Comparison of ENCODE assay signal across 19 mouse cellular contexts in the genomic region with DNA sequence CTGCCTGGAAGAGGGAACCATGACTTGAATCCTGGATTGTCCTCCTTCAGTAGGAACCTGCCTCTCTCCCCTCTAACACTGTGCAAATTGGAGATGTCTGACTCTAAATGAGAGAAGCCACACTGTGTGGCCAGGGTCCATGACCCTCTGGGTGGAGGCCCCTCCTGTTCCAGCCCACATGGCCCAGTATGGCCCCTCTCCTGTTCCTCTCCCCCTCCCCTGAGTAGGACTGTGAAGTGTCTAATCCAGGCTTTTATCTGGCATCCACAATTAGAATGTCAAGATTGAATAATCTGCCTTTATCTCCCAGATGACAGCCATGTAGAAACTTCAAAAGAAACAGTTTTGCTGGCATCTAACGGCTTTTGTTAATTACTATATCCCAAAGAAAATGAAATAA.
DNase-seq lines count a peak whose midpoint lies in the region; ATAC-seq and TF ChIP-seq lines count a peak whose summit lies in the region.
"Had no signal": no experiment of that assay in that cellular context is flagged by ENCODE, and none has a peak within 500 bp of the region (broad histone marks: within the 10 kb centered on the region; RNA-seq: fewer than 3 reads in every experiment).

No protein-coding gene starts in this region.

- H3K4me3 ChIP-seq in forebrain, embryonic 10.5 days, result no peak overlapping the region
- no peak overlapping the region for H3K4me3 ChIP-seq in forebrain, embryonic 11.5 days (ENCODE audit: low read depth, low read length)
- no peak overlapping the region for H3K4me3 ChIP-seq in forebrain, embryonic 15.5 days
- no peak overlapping the region for H3K4me3 ChIP-seq in midbrain, embryonic 11.5 days (ENCODE audit: low read depth, low read length)
- no peak overlapping the region for H3K4me3 ChIP-seq in midbrain, postnatal 0 days (ENCODE audit: low read depth, low read length)
- no peak overlapping the region for H3K4me3 ChIP-seq in heart, embryonic 10.5 days
- H3K4me3 ChIP-seq: heart, adult 2 months had no signal

- H3K27me3 ChIP-seq in forebrain, embryonic 10.5 days (ENCODE audit: poor library complexity, severe bottlenecking), result 0 out of 2 replicates have a peak, but pooled peaks cover 11% of the 10 kb centered on the region
- H3K27me3 ChIP-seq in forebrain, embryonic 11.5 days (ENCODE audit: control insufficient read depth, insufficient read depth, low read length), result no peaks in the 10 kb centered on the region
- no peaks in the 10 kb centered on the region for H3K27me3 ChIP-seq in forebrain, embryonic 15.5 days
- H3K27me3 ChIP-seq in midbrain, embryonic 11.5 days (ENCODE audit: control insufficient read depth, insufficient read depth, low read length), result no peaks in the 10 kb centered on the region
- H3K27me3 ChIP-seq in midbrain, postnatal 0 days (ENCODE audit: insufficient read depth, low read length), result no peaks in the 10 kb centered on the region
- H3K27me3 ChIP-seq in heart, embryonic 10.5 days (ENCODE audit: insufficient read depth, poor library complexity, severe bottlenecking), result peaks cover 31% of the 10 kb centered on the region

- WGBS in forebrain, embryonic 10.5 days, result 84% methylated on average over 1 of the region's 1 CpGs
- 71% methylated on average over 1 of the region's 1 CpGs for WGBS in forebrain, embryonic 11.5 days
- WGBS in forebrain, embryonic 15.5 days, result 42% methylated on average over 1 of the region's 1 CpGs
- 23% methylated on average over 1 of the region's 1 CpGs for WGBS in midbrain, embryonic 11.5 days
- WGBS in midbrain, postnatal 0 days, result 35% methylated on average over 1 of the region's 1 CpGs
- WGBS in heart, embryonic 10.5 days, result 61% methylated on average over 1 of the region's 1 CpGs

- peak overlapping the region; percentile 54; the same call in 1 of the 2 replicates for H3K27ac ChIP-seq in forebrain, embryonic 10.5 days
- no peak overlapping the region for H3K27ac ChIP-seq in forebrain, embryonic 11.5 days (ENCODE audit: low read depth, low read length)
- peak overlapping the region; percentile 47 for H3K27ac ChIP-seq in forebrain, embryonic 15.5 days (replicated peaks)
- no peak overlapping the region for H3K27ac ChIP-seq in midbrain, embryonic 11.5 days (ENCODE audit: low read depth, low read length)
- H3K27ac ChIP-seq in midbrain, postnatal 0 days (ENCODE audit: low read depth, low read length), result 0 out of 2 replicates have a peak overlapping the region, but pooled peaks have one; percentile 26
- H3K27ac ChIP-seq in heart, embryonic 10.5 days, result no peak overlapping the region
- H3K27ac ChIP-seq: heart, adult 2 months; kidney, postnatal 0 days; liver, embryonic 14.5 days had no signal

- DNase-seq in forebrain, embryonic 10.5 days (ENCODE audit: extremely low spot score, low spot score), result no peak
- DNase-seq in forebrain, embryonic 11.5 days (ENCODE audit: low spot score), result no peak
- peak; percentile 85 for DNase-seq in midbrain, embryonic 11.5 days (ENCODE audit: low spot score, missing footprints)
- DNase-seq in midbrain, postnatal 0 days (ENCODE audit: low spot score), result no peak
- DNase-seq in c-Kit-positive CD71-positive TER-119-positive erythroid progenitor cells, embryonic 14.5 days (ENCODE audit: low spot score), result no peak
- DNase-seq in heart, embryonic 10.5 days (ENCODE audit: low spot score), result no peak
- DNase-seq: adrenal gland, postnatal 14 days; cerebellum, adult 9-10 months; gastrocnemius, postnatal 36 days; heart, adult 2 months; heart, postnatal 36 days; kidney, adult 2 months; layer of hippocampus, adult 9-11 months; lung, embryonic 14.5 days; right cerebral cortex, postnatal 14 days; thymus, postnatal 36 days had no signal

- ATAC-seq in forebrain, embryonic 11.5 days (replicated peaks; ENCODE audit: low FRiP score), result no peak
- 0 out of 2 replicates have a peak, but pooled peaks have one; percentile 9 for ATAC-seq in forebrain, embryonic 15.5 days (replicated peaks)
- peak; percentile 69 for ATAC-seq in midbrain, embryonic 11.5 days (ENCODE audit: low FRiP score)
- ATAC-seq in midbrain, postnatal 0 days (ENCODE audit: low FRiP score), result 0 out of 2 replicates have a peak, but pooled peaks have one; percentile 16

- no peak for TF ChIP-seq CTCF in midbrain, postnatal 0 days (IDR thresholded peaks at IDR 0.05)

- peaks cover 79% of the 10 kb centered on the region for H3K4me1 ChIP-seq in forebrain, embryonic 10.5 days
- H3K4me1 ChIP-seq in forebrain, embryonic 11.5 days (replicated peaks; ENCODE audit: control insufficient read depth, insufficient read depth, low read length), result peaks cover 9% of the 10 kb centered on the region; the same call in 1 of the 2 replicates
- peaks cover 68% of the 10 kb centered on the region for H3K4me1 ChIP-seq in forebrain, embryonic 15.5 days
- H3K4me1 ChIP-seq in midbrain, embryonic 11.5 days (ENCODE audit: control insufficient read depth, insufficient read depth, low read length), result peaks cover 44% of the 10 kb centered on the region
- peaks cover 11% of the 10 kb centered on the region; the same call in 1 of the 2 replicates for H3K4me1 ChIP-seq in midbrain, postnatal 0 days (ENCODE audit: insufficient read depth, low read length)
- H3K4me1 ChIP-seq in heart, embryonic 10.5 days, result peaks cover 50% of the 10 kb centered on the region

- H3K9me3 ChIP-seq in forebrain, embryonic 10.5 days, result no peaks in the 10 kb centered on the region
- no peaks in the 10 kb centered on the region for H3K9me3 ChIP-seq in forebrain, embryonic 11.5 days (ENCODE audit: control insufficient read depth, low read length)
- H3K9me3 ChIP-seq in forebrain, embryonic 15.5 days, result no peaks in the 10 kb centered on the region
- no peaks in the 10 kb centered on the region for H3K9me3 ChIP-seq in midbrain, embryonic 11.5 days (ENCODE audit: control insufficient read depth, low read length)
- H3K9me3 ChIP-seq in midbrain, postnatal 0 days (ENCODE audit: low read length), result no peaks in the 10 kb centered on the region
- H3K9me3 ChIP-seq in heart, embryonic 10.5 days, result no peaks in the 10 kb centered on the region

- no peak overlapping the region for H3K9ac ChIP-seq in forebrain, embryonic 11.5 days (ENCODE audit: low read length)
- no peak overlapping the region for H3K9ac ChIP-seq in forebrain, embryonic 15.5 days (replicated peaks)
- H3K9ac ChIP-seq in midbrain, embryonic 11.5 days (ENCODE audit: low read length), result no peak overlapping the region
- no peak overlapping the region for H3K9ac ChIP-seq in midbrain, postnatal 0 days (replicated peaks; ENCODE audit: low read length, poor library complexity, severe bottlenecking)
- H3K9ac ChIP-seq: liver, embryonic 14.5 days; lung, embryonic 14.5 days had no signal

- H3K4me2 ChIP-seq in forebrain, embryonic 11.5 days (ENCODE audit: low read depth, low read length, severe bottlenecking), result no peak overlapping the region
- H3K4me2 ChIP-seq in forebrain, embryonic 15.5 days (replicated peaks), result no peak overlapping the region
- H3K4me2 ChIP-seq in midbrain, embryonic 11.5 days, result no peak overlapping the region
- H3K4me2 ChIP-seq in midbrain, postnatal 0 days (ENCODE audit: low read depth, low read length, poor library complexity, severe bottlenecking), result no peak overlapping the region
- H3K4me2 ChIP-seq: lung, embryonic 14.5 days had no signal

- no peaks in the 10 kb centered on the region for H3K36me3 ChIP-seq in forebrain, embryonic 10.5 days (replicated peaks)
- H3K36me3 ChIP-seq in forebrain, embryonic 11.5 days (ENCODE audit: control insufficient read depth, insufficient read depth, low read length), result no peaks in the 10 kb centered on the region
- H3K36me3 ChIP-seq in forebrain, embryonic 15.5 days, result no peaks in the 10 kb centered on the region
- H3K36me3 ChIP-seq in midbrain, embryonic 11.5 days (ENCODE audit: control insufficient read depth, insufficient read depth, low read length), result no peaks in the 10 kb centered on the region
- H3K36me3 ChIP-seq in midbrain, postnatal 0 days (ENCODE audit: insufficient read depth, low read length), result no peaks in the 10 kb centered on the region
- H3K36me3 ChIP-seq in heart, embryonic 10.5 days, result no peaks in the 10 kb centered on the region

Comparison
In these comparisons a context has a peak if more than half of its experiments do, and no peak if none do; other contexts are left out.
1. H3K27ac ChIP-seq: peak in forebrain, embryonic 10.5 days (single experiment), forebrain, embryonic 15.5 days (single experiment) and midbrain, postnatal 0 days (single experiment); none in forebrain, embryonic 11.5 days (single experiment), midbrain, embryonic 11.5 days (single experiment) and heart, embryonic 10.5 days (single experiment).